Mouse (Mus musculus) forebrain, embryonic 14.5 days (tissue): ENCODE measurements around the gene Agbl3. TPM values are rescaled to one million over a fixed set of nuclear protein-coding genes. Genes with fewer than 3 reads are reported as not detected.

Source experiments
- ATAC-seq: fragments of 200-750 bp; cut with Nextera tagmentation; 2 replicates; pipeline ENCODE4 v1.8.0; 2017; ENCODE audit warnings: mild to moderate bottlenecking, moderate library complexity
- DNase-seq: peaks from one replicate; pipeline ENCODE4 v3.0.0-alpha.2; 2015; ENCODE audit warnings: low spot score
- H3K27ac ChIP-seq: fragments of 300-500 bp; sonication (generic); 2 replicates; pipeline ENCODE4 v1.5.1; 2014; ENCODE audit warnings: low read depth, mild to moderate bottlenecking, control low read depth, low read length, moderate library complexity
- H3K27me3 ChIP-seq: fragments of 300-500 bp; sonication (generic); replicated peaks from 2 replicates; pipeline ENCODE4 v1.6.1; 2014; ENCODE audit warnings: low read length, control low read depth, mixed read lengths; ENCODE audit not compliant: control insufficient read depth, insufficient read depth
- H3K36me3 ChIP-seq: fragments of 300-500 bp; sonication (generic); 2 replicates; pipeline ENCODE4 v1.6.1; 2014; ENCODE audit warnings: low read length, control low read depth; ENCODE audit not compliant: control insufficient read depth, insufficient read depth
- H3K4me1 ChIP-seq: fragments of 300-500 bp; sonication (generic); 2 replicates; pipeline ENCODE4 v1.6.1; 2014; ENCODE audit warnings: antibody characterized with exemption, low read length, control low read depth; ENCODE audit not compliant: control insufficient read depth, insufficient read depth
- H3K4me2 ChIP-seq: fragments of 300-500 bp; sonication (generic); 2 replicates; pipeline ENCODE4 v1.6.1; 2014; ENCODE audit warnings: mild to moderate bottlenecking, control low read depth, low read length
- H3K4me3 ChIP-seq: fragments of 300-500 bp; sonication (generic); 2 replicates; pipeline ENCODE4 v1.5.1; 2014; ENCODE audit warnings: low read depth, low read length, control low read depth
- H3K9ac ChIP-seq: fragments of 300-500 bp; sonication (generic); 2 replicates; pipeline ENCODE4 v1.6.1; 2014; ENCODE audit warnings: mild to moderate bottlenecking, low read length, control low read depth, moderate library complexity
- H3K9me3 ChIP-seq: fragments of 300-500 bp; sonication (generic); replicated peaks from 2 replicates; pipeline ENCODE4 v1.6.1; 2016; ENCODE audit warnings: low read length, control low read depth, mixed read lengths; ENCODE audit not compliant: control insufficient read depth
- WGBS: fragments of 180-500 bp; shearing (Covaris S2); extraction: QIAGEN DNeasy Blood & Tissue Kit; methylation state at CpG from one replicate; pipeline ENCODE4 v1.1.7; 2014; 5-methylcytosine and 5-hydroxymethylcytosine counted together
- polyA plus RNA-seq: library from polyadenylated mRNA; unstranded; fragments of >200 nt; fragmentation: Nextera tagmentation; extraction: Ambion mirVana; gene quantifications from 2 replicates; pipeline ENCODE4 v1.2.1, GENCODE M21; 2014

Agbl3 gene
- polyA plus RNA-seq, 1 experiment from 2014 or later: 8.2 TPM

- WGBS: 91% methylated on average over 2 of the region's 2 CpGs
- no peaks in the 10 kb centered on the region for H3K27me3 ChIP-seq
- H3K9me3 ChIP-seq: no peaks in the 10 kb centered on the region
- ATAC-seq: no peak
- H3K27ac ChIP-seq: no peak overlapping the region
- no peaks in the 10 kb centered on the region; the same call in 1 of the 2 replicates for H3K4me1 ChIP-seq
- DNase-seq: no peak
- no peak overlapping the region for H3K4me2 ChIP-seq
- no peak overlapping the region for H3K9ac ChIP-seq
- H3K4me3 ChIP-seq: no peak overlapping the region
- peaks cover 3% of the 10 kb centered on the region for H3K36me3 ChIP-seq
Observed at GRCm38 (mm10) chr6:34777094-34777493, 3.1 kb upstream of the Agbl3 start.

- Histone ChIP-seq H3K9ac (no peak overlapping the region), H3K4me3 (no peak overlapping the region), H3K4me1 (no peaks in the 10 kb centered on the region; the same call in 1 of the 2 replicates), H3K36me3 (no peaks in the 10 kb centered on the region), H3K9me3 (no peaks in the 10 kb centered on the region), H3K4me2 (no peak overlapping the region), H3K27ac (no peak overlapping the region), H3K27me3 (no peaks in the 10 kb centered on the region)
- ATAC-seq (no peak), DNase-seq (no peak)
- WGBS: 70% methylated on average over 10 of the region's 10 CpGs
Observed at GRCm38 (mm10) chr6:34777981-34778668, 2.1 kb upstream of the Agbl3 start.

GRCm38 (mm10) chr6:34780943-34781289 is 684 bp downstream of the Agbl3 start:
- peak overlapping the region; percentile 60 for H3K4me3 ChIP-seq
- ATAC-seq (0 out of 2 replicates have a peak, but pooled peaks have one; percentile 1), DNase-seq (no peak)
- peak overlapping the region; percentile 93 for H3K27ac ChIP-seq
- H3K9me3 ChIP-seq: no peaks in the 10 kb centered on the region
- WGBS: 7% methylated on average over 13 of the region's 13 CpGs
- H3K9ac ChIP-seq: peak overlapping the region; percentile 83
- no peaks in the 10 kb centered on the region for H3K36me3 ChIP-seq
- no peaks in the 10 kb centered on the region for H3K27me3 ChIP-seq
- H3K4me2 ChIP-seq: peak overlapping the region; percentile 64
- H3K4me1 ChIP-seq: no peaks in the 10 kb centered on the region; the same call in 1 of the 2 replicates

GRCm38 (mm10) chr6:34782493-34782892 is 2.3 kb downstream of the Agbl3 start:
- H3K4me2 ChIP-seq: no peak overlapping the region
- H3K4me1 ChIP-seq: no peaks in the 10 kb centered on the region; the same call in 1 of the 2 replicates
- no peaks in the 10 kb centered on the region for H3K27me3 ChIP-seq
- H3K27ac ChIP-seq: no peak overlapping the region
- H3K9ac ChIP-seq: no peak overlapping the region
- ATAC-seq: no peak
- WGBS: 100% methylated on average over 1 of the region's 1 CpGs
- no peak overlapping the region for H3K4me3 ChIP-seq
- no peaks in the 10 kb centered on the region for H3K36me3 ChIP-seq
- no peak for DNase-seq
- no peaks in the 10 kb centered on the region for H3K9me3 ChIP-seq

- Histone ChIP-seq H3K4me1 (no peaks in the 10 kb centered on the region), H3K27me3 (no peaks in the 10 kb centered on the region), H3K27ac (no peak overlapping the region), H3K4me2 (no peak overlapping the region), H3K9me3 (no peaks in the 10 kb centered on the region), H3K36me3 (no peaks in the 10 kb centered on the region), H3K4me3 (no peak overlapping the region), H3K9ac (no peak overlapping the region)
- 91% methylated on average over 3 of the region's 3 CpGs for WGBS
- ATAC-seq: no peak
- no peak for DNase-seq
Observed at GRCm38 (mm10) chr6:34796881-34797280, 16.6 kb downstream of the Agbl3 start.

- H3K4me1 ChIP-seq: no peaks in the 10 kb centered on the region
- ATAC-seq (no peak), DNase-seq (no peak)
- no peak overlapping the region for H3K4me3 ChIP-seq
- no peak overlapping the region for H3K4me2 ChIP-seq
- no peak overlapping the region for H3K9ac ChIP-seq
- no peak overlapping the region for H3K27ac ChIP-seq
- no peaks in the 10 kb centered on the region for H3K36me3 ChIP-seq
- H3K27me3 ChIP-seq: no peaks in the 10 kb centered on the region
- H3K9me3 ChIP-seq: no peaks in the 10 kb centered on the region
- 83% methylated on average over 3 of the region's 3 CpGs for WGBS
Observed at GRCm38 (mm10) chr6:34797887-34798286, 17.7 kb downstream of the Agbl3 start.

GRCm38 (mm10) chr6:34805582-34805981 is 25.4 kb downstream of the Agbl3 start:
- H3K9me3 ChIP-seq: no peaks in the 10 kb centered on the region
- H3K4me2 ChIP-seq: no peak overlapping the region
- no peaks in the 10 kb centered on the region for H3K36me3 ChIP-seq
- H3K4me1 ChIP-seq: no peaks in the 10 kb centered on the region
- ATAC-seq (no peak), DNase-seq (no peak)
- no peak overlapping the region for H3K4me3 ChIP-seq
- 84% methylated on average over 2 of the region's 2 CpGs for WGBS
- no peak overlapping the region for H3K27ac ChIP-seq
- H3K9ac ChIP-seq: no peak overlapping the region
- H3K27me3 ChIP-seq: no peaks in the 10 kb centered on the region

GRCm38 (mm10) chr6:34810651-34811050 is 30.4 kb downstream of the Agbl3 start:
- WGBS: 95% methylated on average over 4 of the region's 4 CpGs
- no peaks in the 10 kb centered on the region for H3K9me3 ChIP-seq

GRCm38 (mm10) chr6:34824406-34824805 is 44.2 kb downstream of the Agbl3 start:
- no peaks in the 10 kb centered on the region for H3K27me3 ChIP-seq
- H3K9ac ChIP-seq: no peak overlapping the region
- H3K27ac ChIP-seq: no peak overlapping the region
- ATAC-seq (no peak), DNase-seq (peak; percentile 16)
- H3K9me3 ChIP-seq: no peaks in the 10 kb centered on the region
- H3K4me3 ChIP-seq: no peak overlapping the region
- no peak overlapping the region for H3K4me2 ChIP-seq
- H3K4me1 ChIP-seq: no peaks in the 10 kb centered on the region
- H3K36me3 ChIP-seq: no peaks in the 10 kb centered on the region

More at GRCm38 (mm10) chr6:34810651-34811050, 30.4 kb downstream of the Agbl3 start:
- DNase-seq (no peak), ATAC-seq (no peak)
- Histone ChIP-seq H3K36me3 (no peaks in the 10 kb centered on the region), H3K4me1 (no peaks in the 10 kb centered on the region), H3K27me3 (no peaks in the 10 kb centered on the region), H3K9ac (no peak overlapping the region), H3K4me2 (no peak overlapping the region), H3K27ac (no peak overlapping the region), H3K4me3 (no peak overlapping the region)
